ENCODE assay signal across 16 mouse cellular contexts in genomic region chr13:58797386-58797785, GRCm38 (mm10). TPM values are rescaled to one million over a fixed set of nuclear protein-coding genes. Genes with fewer than 3 reads are reported as not detected.
"Had no signal": no experiment of that assay in that cellular context is flagged by ENCODE, and none has a peak within 500 bp of the region (broad histone marks: within the 10 kb centered on the region; RNA-seq: fewer than 3 reads in every experiment).

No protein-coding gene starts in this region.

- DNase-seq: kidney, adult 2 months; kidney, postnatal 25 days; layer of hippocampus, adult 9-11 months; liver, embryonic 13.5 days; lung, adult 2 months; lung, postnatal 14 days; lung, postnatal 4 days; thymus, postnatal 25 days had no signal

- H3K9me3 ChIP-seq: midbrain, embryonic 15.5 days had no signal

- H3K4me3 ChIP-seq: layer of hippocampus, adult 2 months; liver, embryonic 13.5 days; midbrain, embryonic 12.5 days; midbrain, embryonic 15.5 days; myocyte; neural tube, embryonic 13.5 days had no signal

- H3K36me3 ChIP-seq: liver, embryonic 13.5 days; midbrain, embryonic 12.5 days; midbrain, embryonic 15.5 days; neural tube, embryonic 13.5 days had no signal

- H3K27me3 ChIP-seq: liver, embryonic 13.5 days; midbrain, embryonic 12.5 days; midbrain, embryonic 15.5 days; neural tube, embryonic 13.5 days had no signal

- H3K4me1 ChIP-seq: liver, embryonic 13.5 days; midbrain, embryonic 12.5 days; midbrain, embryonic 15.5 days; neural tube, embryonic 13.5 days had no signal

RNA-seq across cellular contexts. Expression of gene Ntrk2, which starts 9.0 kb away (rescaled TPM):
- total RNA-seq: megakaryocyte progenitor cell, adult 5-6 weeks; megakaryocyte-erythroid progenitor cell, adult 5-6 weeks; monocyte, adult 5-6 weeks had no signal
